Mouse (Mus musculus) yolk sac, embryonic 10.5 days (tissue): ENCODE results near the gene Btn1a1.

ENCODE experiments used
- DNase-seq: peaks from one replicate; pipeline ENCODE4 v3.0.0-alpha.2; 2017; ENCODE audit warnings: low spot score

The Btn1a1 gene

GRCm38 (mm10) chr13:23485271-23485670 lies 19.6 kb upstream of the Btn1a1 start:
- DNase-seq, result no peak

DNA sequence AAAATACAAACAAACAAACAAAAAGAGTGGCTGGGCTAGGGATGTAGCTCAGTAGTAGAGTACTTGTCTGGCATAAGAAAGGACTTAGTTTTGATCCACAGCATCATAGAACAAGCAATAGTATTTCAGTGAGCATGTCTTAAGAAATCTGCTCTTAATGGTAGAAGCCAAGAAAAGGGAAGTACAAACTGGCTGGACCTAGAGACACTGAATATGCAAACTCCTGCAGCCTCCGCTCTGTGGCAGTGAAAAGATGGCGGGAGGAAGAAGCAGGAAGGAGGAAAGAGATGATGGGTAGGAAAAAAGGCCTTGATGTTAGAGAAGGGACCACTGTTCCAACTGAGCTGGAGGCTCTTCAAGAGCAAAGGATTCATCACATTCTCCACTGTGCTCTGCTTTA lies 17.5 kb upstream of the Btn1a1 start:
- no peak for DNase-seq

DNA sequence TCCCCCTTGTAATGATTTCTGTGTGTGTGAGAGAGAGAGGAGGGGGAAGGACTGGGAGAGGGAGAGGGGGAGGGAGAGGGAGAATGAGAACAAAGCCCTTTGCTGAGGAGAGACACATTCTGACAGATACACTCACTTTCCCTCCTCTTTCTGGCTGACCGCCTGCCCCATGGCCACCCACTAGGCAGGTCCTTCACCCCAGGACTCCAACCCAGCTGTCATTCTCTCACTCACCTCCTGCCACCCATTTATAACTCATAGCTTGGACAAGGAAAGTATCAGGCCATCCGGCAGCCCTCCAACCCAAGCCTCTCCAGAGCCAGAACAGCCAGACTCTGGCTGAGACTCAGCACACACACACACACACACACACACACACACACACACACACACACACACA lies 10.0 kb upstream of the Btn1a1 start:
- DNase-seq, result no peak

GRCm38 (mm10) chr13:23466911-23467310 lies 1.2 kb upstream of the Btn1a1 start:
- DNase-seq, result peak; percentile 89

DNA sequence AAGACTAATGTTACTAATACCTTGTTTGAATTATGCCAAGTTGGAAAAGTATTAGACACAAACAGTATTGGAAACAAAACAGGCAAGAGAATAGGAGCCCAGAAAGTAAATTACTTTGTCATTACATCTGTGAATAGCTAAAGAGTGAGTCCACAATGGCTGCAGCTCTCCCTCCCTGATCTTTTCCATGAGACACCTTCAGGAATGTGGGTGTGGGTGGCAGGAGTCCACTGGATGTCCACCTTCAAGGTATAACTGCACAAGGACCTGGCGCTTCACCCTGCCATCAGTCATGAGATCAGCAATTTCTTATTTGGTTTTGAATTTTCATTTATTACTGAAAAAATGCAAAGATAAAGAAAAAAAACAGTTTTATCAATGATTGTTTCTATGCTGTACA lies 605 bp upstream of the Btn1a1 start:
- DNase-seq, result no peak

GRCm38 (mm10) chr13:23464841-23465366 lies 797 bp downstream of the Btn1a1 start:
- no peak for DNase-seq

- DNase-seq, result peak; percentile 40
Observed at GRCm38 (mm10) chr13:23464224-23464637, 1.5 kb downstream of the Btn1a1 start.

GRCm38 (mm10) chr13:23463381-23464223 lies 2.1 kb downstream of the Btn1a1 start:
- DNase-seq, result peak; percentile 92

DNA sequence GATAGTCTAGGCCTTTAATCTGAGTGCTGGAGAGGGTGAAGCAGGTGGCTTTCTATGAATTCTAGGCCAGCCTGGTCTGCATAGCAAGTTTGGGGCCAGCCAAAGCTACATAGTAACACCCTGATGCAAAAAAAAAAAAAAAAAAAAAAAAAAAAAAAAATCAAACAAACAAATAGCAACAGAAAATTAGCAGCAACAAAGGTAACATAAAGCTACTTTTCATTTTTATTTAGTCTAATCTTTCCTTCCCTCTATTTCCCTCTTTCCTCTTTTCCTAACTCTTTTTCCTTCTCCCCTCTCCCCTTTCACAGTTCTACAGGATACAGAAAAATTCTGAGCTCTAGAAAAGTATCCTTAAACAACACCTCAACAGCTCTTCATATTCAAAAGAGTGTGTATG lies 3.0 kb downstream of the Btn1a1 start:
- DNase-seq, result no peak

DNA sequence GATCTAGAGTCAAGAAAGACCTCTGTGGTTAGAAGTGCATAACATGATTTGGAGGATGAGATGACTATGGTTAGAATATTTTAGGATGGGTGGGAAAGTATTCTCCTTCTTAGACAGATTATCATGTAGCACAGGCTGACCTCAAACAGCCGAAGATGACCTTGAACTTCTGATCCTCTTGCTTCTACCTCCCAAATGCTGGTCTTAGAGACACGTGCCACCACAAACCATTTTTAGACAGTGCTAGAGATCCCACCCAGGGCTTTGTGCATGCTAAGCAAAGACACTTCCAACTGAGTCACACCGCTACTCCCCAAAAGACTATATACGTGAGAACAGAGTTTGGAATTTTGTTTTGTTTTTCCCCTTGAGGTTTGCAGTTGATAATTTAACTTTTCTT lies 3.6 kb downstream of the Btn1a1 start:
- no peak for DNase-seq

DNA sequence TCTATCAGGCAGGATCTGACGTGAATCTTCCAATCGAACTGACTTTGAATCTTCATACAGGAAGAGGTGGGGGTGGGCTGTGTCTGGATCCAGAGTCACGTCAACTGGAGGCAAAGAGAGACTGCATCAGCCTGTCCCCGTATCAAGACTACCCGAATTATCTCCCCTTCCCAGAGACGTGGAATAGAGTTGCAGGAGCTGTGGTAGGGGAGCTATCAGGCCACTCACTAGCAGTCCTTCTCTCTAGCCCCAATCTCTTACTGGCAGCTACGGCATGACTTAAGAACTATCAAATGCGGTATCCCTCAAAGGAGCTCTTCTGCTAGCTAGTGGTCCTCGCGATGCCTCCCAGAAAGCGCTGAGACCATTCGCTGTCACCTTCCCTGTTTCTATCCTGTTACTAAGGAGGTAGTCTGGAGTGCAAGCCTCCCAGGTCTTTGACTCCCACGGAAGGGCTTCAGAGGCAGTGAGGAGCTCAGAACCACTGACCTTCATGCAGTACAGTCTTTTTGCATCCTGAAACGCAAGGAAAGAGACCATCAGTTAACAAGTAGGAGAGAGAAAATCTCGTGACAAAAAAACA lies 6.3 kb downstream of the Btn1a1 start:
- DNase-seq, result peak; percentile 13

GRCm38 (mm10) chr13:23453926-23454325 lies 11.8 kb downstream of the Btn1a1 start:
- no peak for DNase-seq

DNA sequence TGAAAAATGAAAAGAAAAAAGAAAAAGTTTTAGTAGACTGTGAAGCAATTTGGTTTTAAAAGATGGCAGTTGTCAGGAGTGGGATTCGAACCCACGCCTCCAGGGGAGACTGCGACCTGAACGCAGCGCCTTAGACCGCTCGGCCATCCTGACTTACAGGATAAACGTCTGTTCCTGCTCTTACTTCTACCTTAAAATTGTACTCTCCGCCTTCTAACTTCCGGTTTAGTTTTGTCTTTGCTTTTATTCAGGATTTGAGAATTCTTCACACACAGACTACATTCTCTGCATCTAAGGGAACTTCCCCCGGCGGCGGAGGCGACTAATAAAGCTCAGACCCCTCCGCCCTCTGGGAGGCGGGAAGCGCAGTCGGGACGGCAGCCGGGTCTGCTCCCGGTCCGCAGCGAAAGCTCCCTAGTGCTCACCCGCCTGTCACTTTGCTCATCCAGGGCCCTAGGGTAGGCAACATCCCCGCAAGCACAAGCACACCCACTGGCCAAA lies 12.3 kb downstream of the Btn1a1 start:
- peak; percentile 89 for DNase-seq

DNA sequence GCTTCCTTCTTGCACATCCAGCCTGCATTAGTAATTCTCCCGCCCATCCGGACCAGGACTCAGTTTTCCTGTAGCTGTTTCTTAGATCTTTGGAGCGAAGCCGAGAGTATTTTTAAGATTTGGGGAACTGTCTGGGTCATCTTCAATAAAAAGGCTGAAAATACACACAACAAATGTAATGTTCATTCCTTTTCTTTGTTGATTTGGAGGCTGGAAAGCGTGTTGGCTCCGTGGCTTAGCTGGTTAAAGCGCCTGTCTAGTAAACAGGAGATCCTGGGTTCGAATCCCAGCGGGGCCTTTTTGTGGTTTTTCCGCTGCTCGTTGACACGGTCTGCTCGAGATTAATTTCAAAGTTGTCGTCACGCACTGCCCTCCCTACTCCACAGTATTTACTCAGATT lies 15.3 kb downstream of the Btn1a1 start:
- peak; percentile 91 for DNase-seq

DNA sequence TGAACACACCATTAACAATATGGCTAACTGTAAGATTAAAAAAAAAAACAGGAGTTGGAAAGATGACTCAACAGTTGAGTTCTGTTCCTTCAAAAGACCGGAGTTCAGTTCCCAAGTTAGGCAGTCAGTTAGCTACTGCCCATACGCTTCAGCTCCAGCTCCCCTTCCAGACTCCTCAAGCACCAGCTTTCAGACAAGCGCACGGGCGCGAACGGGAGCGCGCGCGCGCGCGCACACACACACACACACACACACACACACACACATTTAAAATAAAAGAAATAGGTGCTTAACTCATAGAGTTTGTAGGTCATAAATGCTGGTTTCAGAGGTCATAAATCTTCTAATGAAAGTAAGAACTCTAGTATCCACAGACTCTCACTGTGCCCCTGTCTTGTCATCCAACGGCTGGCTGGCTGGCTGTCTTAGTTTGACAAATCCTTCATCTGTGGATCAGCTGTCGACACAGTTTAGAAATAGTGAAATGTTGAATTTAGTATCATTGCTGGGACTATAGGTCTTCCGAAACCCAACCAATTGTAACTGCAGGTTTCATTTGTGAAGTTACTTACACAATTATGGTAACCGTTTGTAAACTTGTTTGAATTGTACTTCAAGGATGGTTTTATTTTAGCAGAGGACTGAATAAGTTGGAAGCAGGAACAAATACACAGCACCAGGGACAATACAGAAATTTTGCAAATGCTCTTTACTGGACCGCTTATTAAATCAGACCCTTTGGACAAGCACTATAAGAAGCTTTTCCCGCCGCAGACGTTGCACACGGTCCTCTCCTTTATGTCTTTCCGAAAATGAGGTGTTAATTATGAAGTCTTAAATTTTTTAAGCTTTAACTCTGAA lies 16.2 kb downstream of the Btn1a1 start:
- DNase-seq, result peak; percentile 88

- DNase-seq, result no peak
Observed at GRCm38 (mm10) chr13:23448758-23449157, 16.9 kb downstream of the Btn1a1 start.

- DNase-seq, result peak; percentile 87
Observed at GRCm38 (mm10) chr13:23446498-23446952, 19.2 kb downstream of the Btn1a1 start.

DNA sequence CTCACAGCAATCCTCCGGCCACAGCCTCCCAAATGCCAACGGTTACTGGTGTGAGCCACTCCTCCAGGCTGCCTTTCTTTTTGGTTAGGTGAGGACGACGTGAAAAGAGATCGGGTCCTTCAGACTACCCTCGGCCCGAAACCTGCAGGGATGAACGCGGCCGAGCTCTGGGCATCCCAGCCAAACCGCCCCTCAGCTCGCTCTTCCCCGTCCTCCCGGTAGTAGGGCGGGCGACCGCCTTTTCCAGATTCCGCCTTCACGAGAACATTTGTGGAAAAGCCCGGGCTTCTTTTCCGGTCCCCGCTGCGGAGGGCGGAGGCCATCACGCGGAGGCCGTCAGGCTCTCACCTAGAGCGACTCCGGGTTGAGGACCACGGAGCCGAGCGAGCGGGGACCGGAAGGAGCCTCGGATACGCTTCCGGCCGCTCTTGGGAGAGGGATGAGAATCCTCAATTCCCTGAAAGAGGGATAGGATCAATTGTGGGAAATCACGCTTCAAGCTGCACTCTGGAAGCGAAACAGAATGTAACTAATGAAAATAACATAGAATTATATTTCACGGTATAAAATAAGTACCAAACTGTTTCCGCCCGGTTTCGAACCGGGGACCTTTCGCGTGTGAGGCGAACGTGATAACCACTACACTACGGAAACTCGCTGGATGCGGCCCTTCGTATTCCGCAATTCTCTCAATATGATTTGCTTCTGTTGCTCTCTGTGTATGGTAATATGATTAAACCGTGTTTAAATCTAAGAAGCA lies 20.0 kb downstream of the Btn1a1 start:
- DNase-seq, result peak; percentile 91

- no peak for DNase-seq
Observed at GRCm38 (mm10) chr13:23445156-23445555, 20.5 kb downstream of the Btn1a1 start.

GRCm38 (mm10) chr13:23444451-23444850 lies 21.2 kb downstream of the Btn1a1 start:
- DNase-seq, result no peak

DNA sequence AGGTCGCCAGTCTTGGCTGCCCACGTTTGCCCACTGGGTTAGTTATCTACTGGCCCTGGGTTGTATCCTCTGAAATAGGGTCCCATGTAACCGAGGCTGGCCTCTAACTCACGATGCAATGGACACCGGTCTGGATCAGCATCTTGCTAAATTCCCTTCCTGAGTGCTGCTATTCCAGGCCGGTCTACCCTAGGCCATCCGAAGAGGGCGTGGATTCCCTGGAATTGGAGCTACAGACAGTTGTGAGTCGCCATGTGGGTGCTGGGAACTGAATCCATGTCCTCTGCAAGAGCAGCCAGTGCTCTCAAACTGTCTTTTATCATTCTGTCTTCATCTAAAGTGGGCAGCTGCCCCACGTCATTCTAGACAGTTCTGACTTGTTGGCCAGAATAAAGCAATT lies 25.8 kb downstream of the Btn1a1 start:
- no peak for DNase-seq
